Mouse (Mus musculus) midbrain, embryonic 13.5 days (tissue): ENCODE results near the gene Xrra1. TPM values are rescaled to one million over a fixed set of nuclear protein-coding genes. Genes with fewer than 3 reads are reported as not detected.
"Not testable (repeated sequence)": the region's sequence is repeated elsewhere in the genome, so short reads cannot be mapped to it uniquely, and the experiment has no call there.

Experiments
- ATAC-seq: fragments of 200-750 bp; cut with Nextera tagmentation; 2 replicates; pipeline ENCODE4 v1.8.0; 2017; ENCODE audit warnings: mild to moderate bottlenecking, moderate TSS enrichment, moderate library complexity
- H3K27ac ChIP-seq: fragments of 300-500 bp; sonication (generic); 2 replicates; pipeline ENCODE4 v1.5.1; 2015; ENCODE audit warnings: inconsistent platforms, mild to moderate bottlenecking, moderate library complexity
- H3K27me3 ChIP-seq: fragments of 300-500 bp; sonication (generic); 2 replicates; pipeline ENCODE4 v1.6.1; 2015; ENCODE audit warnings: mild to moderate bottlenecking, inconsistent platforms
- H3K36me3 ChIP-seq: fragments of 300-500 bp; sonication (generic); 2 replicates; pipeline ENCODE4 v1.6.1; 2015; ENCODE audit warnings: mild to moderate bottlenecking, inconsistent platforms
- H3K4me1 ChIP-seq: fragments of 300-500 bp; sonication (generic); replicated peaks from 2 replicates; pipeline ENCODE4 v1.6.1; 2015; ENCODE audit warnings: inconsistent platforms
- H3K4me2 ChIP-seq: fragments of 300-500 bp; sonication (generic); replicated peaks from 2 replicates; pipeline ENCODE4 v1.6.1; 2015; ENCODE audit warnings: moderate library complexity, mild to moderate bottlenecking, inconsistent platforms
- H3K4me3 ChIP-seq: fragments of 300-500 bp; sonication (generic); replicated peaks from 2 replicates; pipeline ENCODE4 v1.5.1; 2015; ENCODE audit warnings: mild to moderate bottlenecking, inconsistent platforms
- H3K9ac ChIP-seq: fragments of 300-500 bp; sonication (generic); replicated peaks from 2 replicates; pipeline ENCODE4 v1.6.1; 2015; ENCODE audit warnings: mild to moderate bottlenecking, inconsistent platforms
- H3K9me3 ChIP-seq: fragments of 300-500 bp; sonication (generic); 2 replicates; pipeline ENCODE4 v1.6.1; 2016; ENCODE audit warnings: mild to moderate bottlenecking, inconsistent platforms
- WGBS: fragments of 180-500 bp; shearing (Covaris S2); methylation state at CpG from one replicate; pipeline ENCODE4 v1.1.7; 2015; 5-methylcytosine and 5-hydroxymethylcytosine counted together
- polyA plus RNA-seq: library from polyadenylated mRNA; unstranded; fragments of >200 nt; fragmentation: Nextera tagmentation; extraction: Ambion mirVana; gene quantifications from 2 replicates; pipeline ENCODE4 v1.2.1, GENCODE M21; 2015

The Xrra1 gene
- 0.62 and 0.79 TPM in 2 replicates for polyA plus RNA-seq

DNA sequence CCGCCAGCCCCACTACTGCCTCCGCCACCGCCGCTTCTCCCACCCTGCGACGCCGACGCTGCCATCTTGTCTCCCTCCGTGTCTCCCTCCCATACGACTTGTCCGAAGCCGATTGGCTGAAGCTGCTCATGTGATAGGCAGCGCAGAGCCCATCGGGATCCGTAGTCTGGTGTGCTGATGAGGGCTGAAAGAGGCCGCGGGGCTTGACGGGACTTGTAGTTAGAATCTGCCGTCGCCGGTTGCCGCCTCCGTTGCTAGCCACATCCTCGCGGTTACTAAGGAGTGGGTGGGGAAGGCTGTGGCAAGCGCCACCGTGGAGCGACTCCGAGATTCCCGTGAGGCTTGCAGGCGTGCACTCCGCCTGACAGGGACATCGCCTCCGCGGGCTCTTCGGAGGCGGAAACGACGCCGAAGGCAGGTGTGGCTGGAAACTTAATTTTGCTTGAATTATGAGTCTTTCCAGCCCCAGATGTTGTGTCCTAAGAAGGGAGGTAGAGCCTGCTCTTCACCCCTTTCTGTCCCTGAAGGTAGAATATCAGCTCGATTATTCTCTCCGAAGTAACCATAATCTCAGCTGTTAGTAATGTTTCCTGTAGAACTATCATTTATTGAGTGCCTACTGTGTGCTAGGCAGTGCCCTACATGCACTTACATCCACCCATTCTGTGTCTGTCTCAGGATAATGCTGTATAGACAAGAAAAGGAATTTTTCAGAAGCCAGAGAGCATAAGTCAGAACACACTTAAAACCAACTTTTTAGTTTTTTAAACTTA is at the start of gene Xrra1:
Xrra1 (plus strand) TSS at position 304 of the 773 bp plus-strand sequence.
- WGBS: under 1% methylated on average over 42 of the region's 42 CpGs
- Histone ChIP-seq H3K36me3 (peaks cover 15% of the 10 kb centered on the region), H3K4me2 (peak within 1 kb of the TSS; percentile 96), H3K4me3 (peak within 1 kb of the TSS; percentile 87), H3K27me3 (no peaks in the 10 kb centered on the region), H3K4me1 (peaks cover 20% of the 10 kb centered on the region), H3K27ac (peak within 1 kb of the TSS; percentile 85), H3K9ac (peak within 1 kb of the TSS; percentile 92), H3K9me3 (no peaks in the 10 kb centered on the region)
- ATAC-seq: peak; percentile 99

DNA sequence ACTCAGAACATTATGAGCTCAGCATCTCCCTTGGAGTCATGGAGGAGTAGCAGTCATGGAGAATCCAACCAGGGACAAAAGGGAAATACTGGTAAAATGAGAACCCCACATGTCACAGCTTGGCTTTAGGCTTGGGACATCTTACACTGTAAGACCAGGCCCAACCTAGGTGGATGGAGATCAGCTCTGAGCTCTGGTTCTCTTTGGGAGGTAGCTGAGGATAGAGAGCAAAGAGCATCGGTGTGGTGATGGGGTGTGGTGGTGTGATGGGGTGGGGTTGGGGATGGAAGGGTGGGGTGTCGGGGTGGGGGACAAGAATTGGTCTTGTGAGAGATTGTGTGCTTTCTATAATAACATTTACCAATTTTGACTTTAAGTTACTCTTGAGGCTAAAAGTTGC is 48.1 kb upstream of the Xrra1 start:
- Histone ChIP-seq H3K4me1 (no peaks in the 10 kb centered on the region), H3K36me3 (0 out of 2 replicates have a peak, but pooled peaks cover 6% of the 10 kb centered on the region), H3K9me3 (no peaks in the 10 kb centered on the region), H3K27ac (no peak overlapping the region), H3K27me3 (no peaks in the 10 kb centered on the region), H3K4me3 (no peak overlapping the region), H3K9ac (no peak overlapping the region), H3K4me2 (no peak overlapping the region)
- no peak for ATAC-seq
- WGBS: 83% methylated on average over 2 of the region's 2 CpGs

DNA sequence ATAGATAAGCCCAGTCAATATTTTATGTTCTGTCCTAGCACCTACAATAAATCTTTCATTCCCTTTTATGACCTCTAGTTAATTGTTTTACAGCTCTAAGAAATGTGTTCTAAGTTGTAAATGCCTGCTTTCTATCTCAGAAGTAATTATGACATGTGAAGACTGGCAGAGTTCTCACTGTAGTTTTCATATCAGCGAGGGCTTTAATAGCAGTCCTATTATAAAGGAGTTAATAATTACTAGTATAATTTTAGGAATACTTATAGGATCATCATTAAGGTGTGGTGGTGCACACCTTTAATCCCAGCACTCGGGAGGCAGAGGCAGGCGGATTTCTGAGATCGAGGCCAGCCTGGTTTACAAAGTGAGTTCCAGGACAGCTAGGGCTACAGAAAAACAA is 47.3 kb upstream of the Xrra1 start:
- H3K4me2 ChIP-seq: no peak overlapping the region
- no peak overlapping the region for H3K27ac ChIP-seq
- H3K4me1 ChIP-seq: no peaks in the 10 kb centered on the region
- no peak overlapping the region for H3K9ac ChIP-seq
- H3K36me3 ChIP-seq: 0 out of 2 replicates have a peak, but pooled peaks cover 6% of the 10 kb centered on the region
- 95% methylated on average over 4 of the region's 4 CpGs for WGBS
- H3K27me3 ChIP-seq: no peaks in the 10 kb centered on the region
- no peak for ATAC-seq
- H3K9me3 ChIP-seq: no peaks in the 10 kb centered on the region
- no peak overlapping the region for H3K4me3 ChIP-seq

DNA sequence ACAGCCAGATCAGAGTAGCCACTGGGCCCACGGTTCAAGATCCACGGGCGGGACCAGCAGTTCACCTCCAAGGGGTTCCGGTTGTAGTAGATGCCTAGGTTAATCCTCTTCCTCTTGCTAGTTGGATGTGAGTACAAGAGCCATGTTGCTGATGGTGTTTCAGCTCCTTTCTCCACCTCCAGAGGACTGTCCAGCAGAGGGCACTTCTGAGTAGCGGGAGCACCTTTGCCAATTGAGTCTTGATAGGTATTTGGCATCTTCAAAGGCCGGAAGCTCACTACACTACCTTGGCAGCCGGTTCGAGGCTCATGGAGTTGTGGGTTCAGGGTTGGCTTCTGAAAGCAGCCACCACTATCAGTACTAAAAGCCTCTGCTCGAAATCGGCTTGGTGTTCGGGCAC is 45.5 kb upstream of the Xrra1 start:
- Histone ChIP-seq H3K9me3 (no peaks in the 10 kb centered on the region), H3K4me1 (no peaks in the 10 kb centered on the region), H3K4me3 (no peak overlapping the region), H3K36me3 (0 out of 2 replicates have a peak, but pooled peaks cover 6% of the 10 kb centered on the region), H3K4me2 (no peak overlapping the region), H3K9ac (no peak overlapping the region), H3K27me3 (no peaks in the 10 kb centered on the region), H3K27ac (no peak overlapping the region)
- ATAC-seq: no peak
- 89% methylated on average over 11 of the region's 11 CpGs for WGBS

DNA sequence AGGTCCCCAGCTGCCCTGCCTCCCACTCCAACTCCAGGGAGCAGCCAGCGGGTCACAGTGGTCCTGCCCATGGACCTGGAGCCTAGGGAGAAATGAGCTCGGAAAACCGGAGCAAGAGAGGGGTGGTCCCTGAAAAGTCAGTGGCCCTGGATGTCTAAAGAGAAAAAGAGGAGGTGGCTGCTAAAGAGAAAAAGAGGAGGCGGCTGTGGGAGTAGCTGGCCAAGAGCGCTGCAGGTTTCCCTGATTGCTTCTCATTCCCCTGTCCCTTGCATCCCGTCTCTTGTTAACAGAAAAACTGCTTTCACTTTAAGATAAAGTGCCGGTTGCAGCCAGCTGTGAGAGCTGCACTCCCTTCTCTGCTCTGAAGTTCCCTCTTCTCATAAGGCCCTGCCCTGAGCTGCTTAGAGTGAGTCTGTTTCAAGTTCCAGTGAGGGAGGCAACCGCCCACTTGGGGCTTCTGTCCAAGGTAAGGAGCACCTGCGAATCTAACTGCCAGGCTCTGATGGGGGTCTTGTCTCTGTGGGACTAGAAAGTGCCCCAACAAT is 40.7 kb upstream of the Xrra1 start:
- 17% methylated on average over 9 of the region's 9 CpGs for WGBS
- ATAC-seq: not testable (repeated sequence)

DNA sequence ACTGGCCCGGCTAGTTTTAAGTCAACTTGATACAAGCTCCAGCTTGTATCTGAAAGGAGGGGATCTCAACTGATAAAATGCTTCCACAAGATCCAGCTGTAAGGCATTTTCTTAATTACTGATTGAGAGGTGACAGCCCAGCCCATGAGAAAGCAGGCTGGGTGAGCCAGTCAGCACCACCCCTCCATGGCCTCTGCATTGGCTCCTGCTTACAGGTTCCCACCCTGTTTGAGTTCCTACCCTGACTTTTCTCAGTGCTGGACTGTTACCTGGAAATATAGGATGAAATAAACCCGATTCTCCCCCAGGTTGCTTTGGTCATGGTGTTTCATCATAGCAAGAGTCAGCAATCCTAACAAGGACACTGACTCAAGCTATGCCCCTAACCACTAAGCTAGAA is 37.0 kb upstream of the Xrra1 start:
- Histone ChIP-seq H3K4me2 (no peak overlapping the region), H3K9ac (no peak overlapping the region), H3K4me3 (no peak overlapping the region), H3K9me3 (no peaks in the 10 kb centered on the region), H3K27ac (no peak overlapping the region), H3K27me3 (no peaks in the 10 kb centered on the region), H3K4me1 (no peaks in the 10 kb centered on the region), H3K36me3 (no peaks in the 10 kb centered on the region)
- 88% methylated on average over 2 of the region's 2 CpGs for WGBS
- no peak for ATAC-seq

More for the DNA sequence above, 40.7 kb upstream of the Xrra1 start:
- H3K9ac ChIP-seq, H3K36me3 ChIP-seq, H3K27me3 ChIP-seq, H3K4me1 ChIP-seq, H3K4me3 ChIP-seq, H3K4me2 ChIP-seq, H3K9me3 ChIP-seq, H3K27ac ChIP-seq: not testable (repeated sequence)

DNA sequence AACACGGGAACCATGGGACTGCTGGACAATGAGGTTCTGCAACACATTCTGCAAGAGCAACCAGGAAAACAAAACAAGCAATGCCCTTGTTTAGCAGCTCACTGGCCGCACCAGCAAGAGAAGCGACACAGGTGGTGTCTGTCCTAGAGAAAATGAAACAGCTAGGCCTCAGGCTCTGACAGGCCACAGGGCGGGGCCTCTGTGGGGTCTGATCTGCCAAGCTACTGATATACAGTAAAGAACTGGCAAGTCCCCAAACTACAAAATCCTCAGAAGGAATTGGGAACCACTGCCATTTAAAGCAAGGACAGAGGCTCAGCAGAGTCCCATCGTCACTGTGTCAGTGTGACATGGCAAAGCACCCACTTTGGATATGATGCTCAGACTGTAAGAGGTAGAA is 36.5 kb upstream of the Xrra1 start:
- H3K27me3 ChIP-seq: no peaks in the 10 kb centered on the region
- H3K4me2 ChIP-seq: no peak overlapping the region
- no peaks in the 10 kb centered on the region; the same call in 1 of the 2 replicates for H3K4me1 ChIP-seq
- no peaks in the 10 kb centered on the region for H3K36me3 ChIP-seq
- H3K4me3 ChIP-seq: no peak overlapping the region
- H3K27ac ChIP-seq: no peak overlapping the region
- no peaks in the 10 kb centered on the region for H3K9me3 ChIP-seq
- ATAC-seq: no peak
- no peak overlapping the region for H3K9ac ChIP-seq
- WGBS: 89% methylated on average over 5 of the region's 5 CpGs

DNA sequence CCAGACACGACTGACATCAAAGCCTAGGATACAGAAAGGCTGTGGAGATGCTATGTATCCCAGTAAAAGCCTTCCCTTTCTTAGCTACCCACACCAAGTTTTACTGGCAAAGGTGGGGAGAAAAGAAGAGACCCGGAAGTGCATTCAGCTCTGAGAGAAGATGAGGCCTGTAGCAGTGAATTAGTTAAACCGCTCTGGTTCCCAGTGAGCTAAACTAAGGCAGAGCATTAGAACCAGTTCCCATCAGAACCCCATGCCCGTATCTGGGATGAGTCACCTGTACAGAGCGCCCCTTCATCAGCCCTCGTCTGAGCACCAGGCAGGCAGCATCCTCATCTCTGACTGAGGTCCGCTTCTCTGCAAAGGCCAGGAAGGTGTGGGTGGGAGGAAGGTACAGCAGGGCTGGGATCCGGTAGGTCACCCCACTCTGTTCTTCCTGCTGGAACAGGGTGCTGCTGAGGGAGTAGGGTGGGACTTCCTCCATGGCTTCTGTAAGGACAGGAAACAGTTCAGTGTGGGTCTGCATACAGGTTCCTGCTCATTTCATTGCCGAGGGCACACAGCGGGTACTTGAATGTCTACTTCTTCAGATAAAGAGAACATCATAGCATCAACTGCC is 35.8 kb upstream of the Xrra1 start:
- no peaks in the 10 kb centered on the region for H3K9me3 ChIP-seq
- H3K27ac ChIP-seq: no peak overlapping the region
- 86% methylated on average over 10 of the region's 10 CpGs for WGBS
- no peaks in the 10 kb centered on the region for H3K27me3 ChIP-seq
- H3K36me3 ChIP-seq: no peaks in the 10 kb centered on the region
- H3K4me1 ChIP-seq: peaks cover 7% of the 10 kb centered on the region
- no peak for ATAC-seq
- no peak overlapping the region for H3K4me3 ChIP-seq
- H3K9ac ChIP-seq: no peak overlapping the region
- no peak overlapping the region for H3K4me2 ChIP-seq

DNA sequence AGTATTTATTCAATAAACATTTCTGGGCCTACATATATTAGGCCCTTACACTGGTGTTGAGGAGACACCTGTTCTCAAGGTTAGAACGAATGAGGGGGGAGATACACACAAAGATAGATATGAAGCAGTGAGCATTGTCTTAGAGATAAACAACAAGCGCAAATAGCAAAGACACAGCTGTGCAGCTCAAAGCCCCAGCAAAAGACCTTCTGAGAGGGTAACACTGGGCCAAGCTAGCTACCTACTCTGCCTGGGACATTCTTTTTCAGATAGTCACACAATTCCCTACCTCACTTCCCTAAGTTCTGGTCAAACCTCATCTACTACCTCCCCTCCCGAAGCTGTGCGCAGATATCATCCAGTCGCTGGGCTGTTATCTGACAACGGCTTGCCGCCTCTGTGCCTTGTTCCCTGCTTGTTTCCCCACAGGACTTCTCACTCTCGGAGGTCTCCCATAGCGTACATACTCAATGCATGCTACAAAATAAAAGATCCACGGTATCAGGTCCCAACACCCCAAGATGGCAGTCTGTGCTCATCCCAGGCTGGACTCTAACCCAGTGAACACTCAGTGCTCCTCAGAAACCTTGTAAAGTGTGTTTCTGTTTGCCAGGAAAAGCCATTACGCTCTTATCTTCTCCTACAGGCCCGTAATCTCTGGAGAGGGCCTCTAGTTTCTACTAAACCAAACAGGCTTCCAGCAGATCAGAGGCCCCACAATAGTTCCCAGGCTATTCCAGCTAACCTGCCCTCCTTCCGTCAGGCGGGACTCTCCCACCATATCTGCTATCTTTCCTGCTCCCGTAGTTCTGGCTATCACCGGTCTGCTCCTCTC is 34.0 kb upstream of the Xrra1 start:
- Histone ChIP-seq H3K4me2 (no peak overlapping the region), H3K4me1 (peaks cover 8% of the 10 kb centered on the region)
- 88% methylated on average over 16 of the region's 16 CpGs for WGBS

DNA sequence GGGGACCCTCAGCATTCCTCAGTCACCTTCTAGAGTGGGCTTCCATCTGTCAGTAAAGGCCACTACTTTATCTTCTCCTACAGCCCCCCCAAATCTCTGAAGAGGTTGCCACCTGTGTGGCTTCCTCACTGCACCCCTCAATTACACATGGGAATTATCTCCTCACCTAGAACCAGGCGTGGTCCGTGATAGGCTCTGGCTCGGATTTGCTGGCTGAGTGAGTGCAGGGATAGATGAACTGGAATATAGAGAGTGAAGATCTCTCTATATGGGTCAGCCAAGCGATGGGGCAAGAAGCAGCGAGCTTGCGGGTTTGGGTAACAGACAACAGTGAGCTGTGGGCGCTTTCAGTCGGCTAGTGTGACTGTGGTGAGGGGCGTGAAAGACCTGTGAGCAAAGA is 33.4 kb upstream of the Xrra1 start:
- H3K4me1 ChIP-seq: peaks cover 8% of the 10 kb centered on the region
- ATAC-seq: no peak
- 88% methylated on average over 9 of the region's 9 CpGs for WGBS
- H3K9me3 ChIP-seq: no peaks in the 10 kb centered on the region
- no peak overlapping the region for H3K4me2 ChIP-seq
- no peak overlapping the region for H3K9ac ChIP-seq
- no peaks in the 10 kb centered on the region for H3K36me3 ChIP-seq
- no peak overlapping the region for H3K4me3 ChIP-seq
- H3K27me3 ChIP-seq: no peaks in the 10 kb centered on the region
- H3K27ac ChIP-seq: no peak overlapping the region

More for the DNA sequence above, 34.0 kb upstream of the Xrra1 start:
- Histone ChIP-seq H3K36me3 (no peaks in the 10 kb centered on the region), H3K27me3 (no peaks in the 10 kb centered on the region), H3K27ac (no peak overlapping the region), H3K9ac (no peak overlapping the region), H3K4me3 (no peak overlapping the region), H3K9me3 (no peaks in the 10 kb centered on the region)
- no peak for ATAC-seq

DNA sequence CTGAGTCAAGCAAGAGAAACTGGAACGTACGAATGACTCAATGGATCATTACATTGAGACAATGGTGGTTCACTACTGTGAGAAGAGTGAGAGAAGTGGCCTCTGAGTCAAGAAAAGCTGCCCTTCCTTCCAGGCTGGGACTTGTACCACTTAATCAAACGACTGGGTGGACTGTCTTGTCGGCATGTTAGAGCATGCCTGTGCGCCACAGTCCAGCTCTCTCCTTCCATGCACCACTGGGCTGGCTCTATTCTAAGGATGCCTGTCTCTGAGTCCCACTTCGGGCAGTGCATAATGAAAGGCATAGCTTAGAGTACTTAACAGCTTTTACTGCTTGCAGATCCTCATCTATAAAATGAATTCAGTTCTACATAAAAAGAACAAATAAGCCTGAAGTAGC is 32.8 kb upstream of the Xrra1 start:
- H3K4me3 ChIP-seq: no peak overlapping the region
- H3K9ac ChIP-seq: no peak overlapping the region
- peaks cover 8% of the 10 kb centered on the region for H3K4me1 ChIP-seq
- H3K27me3 ChIP-seq: no peaks in the 10 kb centered on the region
- H3K4me2 ChIP-seq: no peak overlapping the region
- no peak for ATAC-seq
- no peaks in the 10 kb centered on the region for H3K36me3 ChIP-seq
- 72% methylated on average over 6 of the region's 6 CpGs for WGBS
- no peaks in the 10 kb centered on the region for H3K9me3 ChIP-seq
- no peak overlapping the region for H3K27ac ChIP-seq
